Mouse (Mus musculus): ENCODE results near the gene Usp16. TPM values are rescaled to one million over a fixed set of nuclear protein-coding genes. Genes with fewer than 3 reads are reported as not detected.

Gene Usp16
- polyA plus RNA-seq (2015; fragmentation: Nextera tagmentation; extraction: Ambion mirVana) = 35.6 and 41.0 TPM in 2 replicates

DNA sequence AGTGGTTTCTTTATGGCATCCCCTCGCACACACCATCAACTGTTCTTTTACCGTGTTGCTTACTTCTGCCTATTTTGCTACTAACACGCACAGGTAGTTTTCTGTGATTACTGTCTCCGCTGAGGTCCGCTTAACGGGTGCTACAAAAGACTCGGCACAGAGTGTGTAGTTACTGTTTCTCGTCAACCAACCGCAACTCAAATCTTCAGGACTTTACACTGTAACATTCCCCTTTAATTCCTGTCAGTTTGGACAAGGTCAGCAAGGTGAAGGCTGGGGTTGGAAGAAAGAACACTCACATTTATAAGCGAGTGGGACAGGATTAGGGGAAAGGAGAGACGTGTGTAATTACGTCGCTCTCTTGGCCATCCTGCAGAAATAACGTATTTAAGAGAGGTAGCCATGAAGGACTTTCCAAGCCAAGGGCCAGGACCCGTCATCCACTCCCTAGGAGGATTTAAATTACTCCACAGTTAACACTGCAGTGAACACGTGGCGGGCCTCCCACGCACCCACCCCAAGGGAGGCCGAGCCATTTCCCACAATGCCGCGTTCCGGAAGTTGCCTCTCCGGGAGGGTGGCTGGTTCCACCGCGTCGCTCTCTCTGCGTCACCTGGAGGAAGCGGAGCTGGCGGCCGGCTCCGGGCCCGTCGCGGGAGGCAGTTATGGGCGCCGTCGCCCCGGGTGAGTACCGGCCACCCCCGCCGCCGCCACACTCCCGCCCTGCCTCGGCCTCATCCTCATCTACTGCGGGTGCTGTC is at the start of gene Usp16:
TSS of gene Usp16 (plus strand) at position 285 of the 761 bp plus-strand sequence.
- peak; percentile 98 for ATAC-seq
- Histone ChIP-seq H3K4me3 (replicated peaks) (peak within 1 kb of the TSS; percentile 69), H3K27me3 (replicated peaks) (no peaks in the 10 kb centered on the region), H3K9me3 (no peaks in the 10 kb centered on the region), H3K36me3 (peaks cover 4% of the 10 kb centered on the region; the same call in 1 of the 2 replicates), H3K4me2 (replicated peaks) (peak within 1 kb of the TSS; percentile 80), H3K27ac (peak within 1 kb of the TSS; percentile 73), H3K9ac (peak within 1 kb of the TSS; percentile 70), H3K4me1 (replicated peaks) (peaks cover 8% of the 10 kb centered on the region)
- WGBS = 7% methylated on average over 45 of the region's 45 CpGs

DNA sequence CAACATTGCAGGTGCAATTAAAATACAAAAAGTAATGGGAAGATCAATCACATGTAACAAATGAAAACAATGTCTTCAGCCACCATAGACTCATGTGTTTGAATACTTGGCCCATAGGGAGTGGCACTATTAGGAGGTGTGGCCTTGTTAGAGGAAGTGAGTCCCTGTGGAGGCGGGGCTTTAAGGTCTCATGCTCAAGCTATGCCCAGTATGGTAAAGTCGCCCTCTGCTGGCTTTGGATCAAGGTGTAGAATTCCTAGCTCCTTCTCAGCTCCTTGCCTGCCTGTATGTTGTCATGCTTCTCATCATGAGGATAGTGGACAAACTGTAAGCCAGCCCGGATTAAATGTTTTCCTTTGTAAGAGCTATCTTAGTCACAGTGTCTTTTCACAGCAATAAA is 49.5 kb upstream of the Usp16 start:
- peak; percentile 68; the same call in 1 of the 2 replicates for ATAC-seq
- Histone ChIP-seq H3K27ac (no peak overlapping the region), H3K4me1 (replicated peaks) (no peaks in the 10 kb centered on the region), H3K9ac (no peak overlapping the region), H3K4me2 (replicated peaks) (no peak overlapping the region), H3K9me3 (no peaks in the 10 kb centered on the region), H3K36me3 (peaks cover 20% of the 10 kb centered on the region), H3K27me3 (replicated peaks) (no peaks in the 10 kb centered on the region), H3K4me3 (replicated peaks) (no peak overlapping the region)
- WGBS = 85% methylated on average over 3 of the region's 3 CpGs

DNA sequence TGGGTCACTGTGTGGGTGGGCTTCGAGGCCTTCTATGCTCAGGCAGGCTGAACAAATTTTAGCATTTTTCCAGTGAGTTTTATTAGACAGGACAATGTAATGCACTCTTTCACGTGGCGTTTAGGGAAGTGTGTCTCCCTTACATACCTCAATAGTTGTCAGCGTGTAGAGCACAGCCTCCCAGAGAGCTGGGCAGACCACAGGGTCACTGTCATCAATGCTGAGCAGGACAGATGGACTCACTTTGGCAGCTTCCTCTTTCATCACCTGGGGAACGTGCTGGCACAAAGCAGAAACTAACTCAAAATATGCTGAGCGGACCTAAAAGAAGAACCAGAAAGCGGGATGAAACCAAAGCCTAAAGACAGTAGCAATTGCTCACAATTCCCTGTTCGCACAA is 33.8 kb upstream of the Usp16 start:
- 95% methylated on average over 8 of the region's 8 CpGs for WGBS

DNA sequence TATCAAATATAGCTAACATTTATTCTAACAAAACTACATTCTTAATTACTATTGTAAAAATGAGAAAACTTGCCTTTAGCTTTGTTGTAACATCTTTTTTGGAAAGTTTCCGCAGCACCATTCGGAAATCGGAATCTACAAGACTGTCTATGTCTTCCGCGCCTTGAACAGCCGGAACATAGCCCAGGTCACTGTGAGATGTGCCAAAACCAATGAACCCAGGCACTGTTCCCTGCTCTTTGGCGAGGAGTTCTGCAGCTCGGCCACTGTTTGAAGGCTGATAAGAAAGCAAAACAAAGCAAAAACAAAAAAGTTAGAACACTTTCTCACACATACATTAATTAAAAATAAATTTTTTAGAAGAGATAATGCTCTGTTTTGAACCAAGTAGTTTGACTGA is 27.0 kb upstream of the Usp16 start:
- H3K9ac ChIP-seq = no peak overlapping the region
- no peaks in the 10 kb centered on the region for H3K4me1 ChIP-seq (replicated peaks)
- H3K9me3 ChIP-seq = no peaks in the 10 kb centered on the region
- 95% methylated on average over 8 of the region's 8 CpGs for WGBS
- H3K4me3 ChIP-seq (replicated peaks) = no peak overlapping the region
- ATAC-seq = no peak
- peaks cover 20% of the 10 kb centered on the region for H3K36me3 ChIP-seq
- H3K27ac ChIP-seq = no peak overlapping the region
- no peak overlapping the region for H3K4me2 ChIP-seq (replicated peaks)
- no peaks in the 10 kb centered on the region for H3K27me3 ChIP-seq (replicated peaks)

More for the DNA sequence above, 33.8 kb upstream of the Usp16 start:
- Histone ChIP-seq H3K4me1 (replicated peaks) (no peaks in the 10 kb centered on the region), H3K27me3 (replicated peaks) (no peaks in the 10 kb centered on the region), H3K36me3 (peaks cover 60% of the 10 kb centered on the region), H3K9me3 (0 out of 2 replicates have a peak, but pooled peaks cover 4% of the 10 kb centered on the region), H3K4me2 (replicated peaks) (no peak overlapping the region), H3K4me3 (replicated peaks) (no peak overlapping the region), H3K9ac (no peak overlapping the region), H3K27ac (no peak overlapping the region)
- no peak for ATAC-seq

DNA sequence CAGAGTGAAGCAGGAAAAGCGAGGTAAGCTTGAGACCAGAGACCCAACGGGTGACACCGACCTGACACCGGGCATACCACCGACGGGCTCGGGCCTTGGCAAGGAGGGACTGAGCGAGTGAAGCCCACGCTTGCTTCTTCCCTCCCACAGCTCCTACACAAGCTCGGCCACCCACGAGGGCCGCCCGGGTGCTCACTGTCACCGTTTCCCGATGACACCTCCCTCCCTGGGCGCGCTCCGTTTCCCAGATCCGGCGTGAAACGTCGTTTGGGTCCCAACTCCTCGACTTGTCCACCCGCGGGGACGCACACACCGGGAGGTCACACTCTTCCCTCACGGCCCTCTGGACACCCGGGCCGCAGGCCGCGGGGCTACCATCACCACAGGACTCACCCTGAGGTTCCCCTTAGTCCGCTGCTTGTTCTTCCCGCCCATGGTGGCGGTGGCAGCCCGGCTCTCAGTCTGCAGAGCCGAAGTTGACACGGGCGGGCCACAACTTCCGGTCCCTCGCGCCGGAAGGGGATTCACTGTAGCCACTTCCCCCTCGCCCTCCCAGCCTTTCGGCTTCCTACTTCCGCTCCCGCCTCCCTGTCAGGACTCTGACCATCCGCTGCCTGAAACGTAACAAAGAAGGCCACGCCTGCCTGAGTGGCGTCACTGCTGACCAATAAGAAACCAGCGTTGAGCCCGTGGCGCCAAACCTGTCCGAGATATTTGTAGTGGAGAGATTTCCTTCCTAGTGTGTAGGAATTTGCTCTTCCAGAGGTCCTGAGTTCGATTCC is 22.3 kb upstream of the Usp16 start, which contains the start of gene Ltn1:
TSS of gene Ltn1 (minus strand) at position 580 of the 782 bp plus-strand sequence.
- peak within 1 kb of the TSS; percentile 81 for H3K9ac ChIP-seq
- no peaks in the 10 kb centered on the region for H3K9me3 ChIP-seq
- H3K36me3 ChIP-seq = 0 out of 2 replicates have a peak, but pooled peaks cover 3% of the 10 kb centered on the region
- peak; percentile 99 for ATAC-seq
- peak within 1 kb of the TSS; percentile 74 for H3K4me2 ChIP-seq (replicated peaks)
- H3K4me3 ChIP-seq (replicated peaks) = peak within 1 kb of the TSS; percentile 76
- no peaks in the 10 kb centered on the region for H3K27me3 ChIP-seq (replicated peaks)
- no peaks in the 10 kb centered on the region for H3K4me1 ChIP-seq (replicated peaks)
- WGBS = under 1% methylated on average over 56 of the region's 56 CpGs
- 0 out of 2 replicates have a peak within 1 kb of the TSS, but pooled peaks have one; percentile 54 for H3K27ac ChIP-seq

DNA sequence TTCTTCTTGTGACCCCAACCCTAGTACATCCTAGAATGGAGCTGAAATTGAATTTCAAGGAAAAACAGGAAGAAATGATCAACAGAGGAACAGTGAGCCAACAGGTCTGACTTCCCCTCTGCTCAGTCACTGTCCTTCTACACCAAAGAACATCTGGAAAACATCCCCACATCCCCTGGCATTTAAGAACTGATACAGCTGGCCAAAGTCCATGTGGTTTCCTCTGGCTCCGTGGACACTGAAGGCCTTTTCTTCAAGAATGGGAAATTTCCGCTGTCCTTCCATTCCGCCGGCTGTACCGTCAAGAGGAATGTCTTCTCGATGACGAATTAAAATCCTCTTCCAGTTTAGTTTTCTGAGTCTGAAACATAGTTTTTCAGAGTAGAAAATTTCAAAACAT is 20.2 kb upstream of the Usp16 start:
- Histone ChIP-seq H3K9ac (no peak overlapping the region), H3K9me3 (no peaks in the 10 kb centered on the region), H3K27ac (no peak overlapping the region), H3K4me2 (replicated peaks) (no peak overlapping the region), H3K36me3 (0 out of 2 replicates have a peak, but pooled peaks cover 3% of the 10 kb centered on the region), H3K27me3 (replicated peaks) (no peaks in the 10 kb centered on the region), H3K4me3 (replicated peaks) (no peak overlapping the region), H3K4me1 (replicated peaks) (no peaks in the 10 kb centered on the region)
- ATAC-seq = no peak
- 90% methylated on average over 7 of the region's 7 CpGs for WGBS

DNA sequence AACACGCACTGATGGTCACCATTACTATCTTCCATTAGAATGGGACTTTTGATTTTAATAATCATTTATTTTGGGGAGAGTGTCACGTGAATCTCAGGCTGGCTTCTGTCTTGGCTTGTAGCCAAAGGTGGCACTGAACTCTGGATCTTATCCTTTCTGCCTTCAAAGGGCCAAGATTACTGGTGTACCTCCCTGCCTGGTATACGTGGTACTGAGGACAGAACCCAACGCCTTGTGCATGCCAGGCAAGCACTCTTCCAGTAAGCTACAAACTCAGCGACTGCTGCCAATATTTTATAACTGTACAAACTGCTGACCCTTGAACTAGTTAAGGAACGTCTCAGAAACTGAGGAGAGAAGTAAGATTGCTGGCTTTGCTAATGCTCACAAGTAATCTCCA is 19.6 kb upstream of the Usp16 start:
- H3K27me3 ChIP-seq (replicated peaks) = no peaks in the 10 kb centered on the region
- 70% methylated on average over 6 of the region's 6 CpGs for WGBS
- no peak overlapping the region for H3K27ac ChIP-seq
- H3K4me3 ChIP-seq (replicated peaks) = no peak overlapping the region
- ATAC-seq = no peak
- H3K36me3 ChIP-seq = 0 out of 2 replicates have a peak, but pooled peaks cover 3% of the 10 kb centered on the region
- H3K4me2 ChIP-seq (replicated peaks) = no peak overlapping the region
- H3K9ac ChIP-seq = no peak overlapping the region
- H3K4me1 ChIP-seq (replicated peaks) = no peaks in the 10 kb centered on the region
- H3K9me3 ChIP-seq = no peaks in the 10 kb centered on the region

DNA sequence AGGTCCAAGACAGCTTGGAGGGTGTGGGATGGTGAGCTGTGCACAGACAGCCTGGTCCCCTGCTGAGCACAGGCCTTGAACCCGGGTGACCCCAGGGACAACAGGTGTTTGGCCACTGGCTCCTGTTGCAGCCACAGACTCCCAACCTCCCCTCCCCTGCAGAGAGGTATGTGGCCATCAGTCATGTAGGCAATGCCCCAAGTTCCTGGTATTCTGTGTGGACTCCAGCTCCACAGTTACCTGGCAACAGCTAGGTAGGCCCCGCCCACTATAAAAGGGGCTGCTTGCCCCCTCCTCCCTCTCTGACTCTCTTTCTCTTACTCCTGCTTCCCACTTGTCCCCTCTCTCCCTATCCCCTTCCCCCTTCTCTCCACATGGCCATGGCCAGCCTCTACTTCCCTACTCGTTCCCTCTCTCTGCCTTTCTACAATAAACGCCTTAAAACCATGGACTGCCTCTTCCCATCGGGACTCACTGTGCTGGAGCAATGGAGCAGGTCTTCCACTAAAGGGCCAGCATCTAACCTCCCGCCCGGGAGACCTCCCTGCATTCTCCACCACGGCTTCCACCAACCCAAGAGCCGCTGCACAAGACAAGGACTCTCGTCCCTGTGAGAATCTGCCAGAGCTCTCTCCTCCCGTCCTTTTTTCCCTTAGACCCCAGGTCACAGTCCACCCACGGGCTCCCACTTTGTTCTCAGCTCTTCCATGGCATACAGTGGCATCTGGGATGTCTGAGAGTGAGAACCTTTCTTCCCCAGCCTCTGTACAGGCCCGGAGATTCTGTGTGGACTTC is 18.9 kb upstream of the Usp16 start:
- Histone ChIP-seq H3K4me1 (replicated peaks) (no peaks in the 10 kb centered on the region), H3K9me3 (no peaks in the 10 kb centered on the region), H3K27me3 (replicated peaks) (no peaks in the 10 kb centered on the region), H3K27ac (no peak overlapping the region), H3K4me2 (replicated peaks) (no peak overlapping the region), H3K9ac (no peak overlapping the region), H3K36me3 (0 out of 2 replicates have a peak, but pooled peaks cover 3% of the 10 kb centered on the region), H3K4me3 (replicated peaks) (no peak overlapping the region)
- ATAC-seq = no peak
- 77% methylated on average over 13 of the region's 13 CpGs for WGBS

DNA sequence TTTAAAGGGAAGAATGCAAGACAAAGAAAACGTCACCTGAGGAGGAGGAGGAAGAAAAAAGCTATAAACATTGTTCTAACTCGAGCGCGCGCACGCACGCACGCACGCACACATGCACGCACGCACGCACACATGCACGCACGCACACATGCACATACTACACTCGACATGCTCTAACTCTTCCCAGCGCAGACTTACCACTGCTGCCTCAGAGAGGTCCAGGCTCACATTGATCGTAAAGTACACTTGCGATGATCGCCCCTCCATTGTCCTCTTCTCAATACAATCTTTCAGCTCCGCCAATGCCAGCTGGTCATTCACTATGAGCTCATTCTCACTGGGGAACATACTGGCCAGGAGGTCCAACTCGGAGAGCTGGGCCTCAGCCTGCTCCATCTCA is 17.4 kb upstream of the Usp16 start:
- no peaks in the 10 kb centered on the region for H3K9me3 ChIP-seq
- no peaks in the 10 kb centered on the region for H3K27me3 ChIP-seq (replicated peaks)
- no peak overlapping the region for H3K4me2 ChIP-seq (replicated peaks)
- WGBS = 95% methylated on average over 21 of the region's 21 CpGs
- no peak overlapping the region for H3K27ac ChIP-seq
- H3K4me1 ChIP-seq (replicated peaks) = 0 out of 2 replicates have a peak, but pooled peaks cover 5% of the 10 kb centered on the region
- 0 out of 2 replicates have a peak, but pooled peaks cover 3% of the 10 kb centered on the region for H3K36me3 ChIP-seq
- ATAC-seq = no peak
- no peak overlapping the region for H3K4me3 ChIP-seq (replicated peaks)
- H3K9ac ChIP-seq = no peak overlapping the region

DNA sequence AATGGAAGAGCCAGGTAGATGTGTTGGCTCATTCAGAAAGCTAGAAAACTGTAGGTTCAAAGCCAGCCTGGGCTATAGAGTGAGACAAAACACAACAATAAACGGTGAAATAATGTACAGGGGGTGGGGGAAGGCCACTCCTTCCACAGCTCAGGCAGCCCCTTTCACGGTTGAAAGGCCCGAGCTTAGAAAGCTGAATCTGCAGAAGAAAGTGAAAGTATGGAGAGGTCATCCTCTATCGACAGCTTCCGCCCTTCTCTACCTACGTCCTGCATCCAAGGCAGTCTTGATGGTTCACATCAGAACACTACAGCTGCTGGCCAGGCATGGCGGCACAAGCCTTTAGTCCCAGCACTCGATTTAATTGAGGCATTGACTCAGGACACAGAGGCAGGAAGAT is 15.8 kb upstream of the Usp16 start:
- H3K27ac ChIP-seq = no peak overlapping the region
- H3K9ac ChIP-seq = no peak overlapping the region
- no peak overlapping the region for H3K4me3 ChIP-seq (replicated peaks)
- 0 out of 2 replicates have a peak, but pooled peaks cover 3% of the 10 kb centered on the region for H3K36me3 ChIP-seq
- no peak overlapping the region for H3K4me2 ChIP-seq (replicated peaks)
- H3K9me3 ChIP-seq = no peaks in the 10 kb centered on the region
- H3K4me1 ChIP-seq (replicated peaks) = peaks cover 9% of the 10 kb centered on the region; the same call in 1 of the 2 replicates
- WGBS = 88% methylated on average over 8 of the region's 8 CpGs
- no peak for ATAC-seq
- no peaks in the 10 kb centered on the region for H3K27me3 ChIP-seq (replicated peaks)

DNA sequence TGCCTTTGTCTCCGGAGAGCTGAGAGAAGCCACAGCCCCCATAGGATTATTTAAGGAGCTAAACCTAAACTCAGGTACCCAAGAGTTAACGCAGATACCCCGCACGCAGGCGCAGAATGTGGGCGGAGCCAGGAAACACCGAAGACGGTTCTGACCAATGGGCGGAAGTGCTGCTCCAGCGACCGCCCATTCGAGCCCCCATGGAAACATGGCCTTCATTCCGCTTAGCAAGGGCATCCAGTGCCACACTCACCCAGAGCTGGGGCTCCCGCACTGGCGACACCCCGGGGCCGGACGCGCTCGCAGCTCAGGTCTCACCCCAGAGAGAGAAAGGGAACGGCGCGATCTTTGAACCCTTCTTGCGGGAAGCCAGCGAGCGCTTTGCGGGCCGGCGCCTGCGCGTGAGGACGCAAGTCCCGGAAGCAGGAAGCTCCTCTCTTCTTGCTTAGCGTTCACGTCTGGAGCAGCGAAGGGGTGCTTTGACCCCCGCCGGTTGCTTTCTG is 14.3 kb upstream of the Usp16 start, which contains the start of gene Rwdd2b:
TSS of gene Rwdd2b (minus strand) at position 390 of the 503 bp plus-strand sequence.
- WGBS = under 1% methylated on average over 38 of the region's 38 CpGs
- peak within 1 kb of the TSS; percentile 90 for H3K4me3 ChIP-seq (replicated peaks)
- peak; percentile 95 for ATAC-seq
- H3K4me2 ChIP-seq (replicated peaks) = peak within 1 kb of the TSS; percentile 77
- peaks cover 9% of the 10 kb centered on the region; the same call in 1 of the 2 replicates for H3K4me1 ChIP-seq (replicated peaks)
- 0 out of 2 replicates have a peak, but pooled peaks cover 3% of the 10 kb centered on the region for H3K36me3 ChIP-seq
- peak within 1 kb of the TSS; percentile 96 for H3K27ac ChIP-seq
- H3K9ac ChIP-seq = peak within 1 kb of the TSS; percentile 98
- H3K9me3 ChIP-seq = no peaks in the 10 kb centered on the region
- H3K27me3 ChIP-seq (replicated peaks) = no peaks in the 10 kb centered on the region

All from intestine, embryonic 15.5 days (tissue).